Mouse (Mus musculus) megakaryocyte, embryonic 14.5 days (primary cell): Measurements from ENCODE around the gene Tpgs1. TPM values are rescaled to one million over a fixed set of nuclear protein-coding genes. Genes with fewer than 3 reads are reported as not detected.
A peak's percentile ranks its signal among the peaks of the same experiment; 100 is the strongest.

ENCODE experiments used
- H3K27me3 ChIP-seq: replicated peaks from 2 replicates; pipeline ENCODE3; 2012; ENCODE audit warnings: inconsistent platforms
- H3K36me3 ChIP-seq: replicated peaks from 2 replicates; pipeline ENCODE3; 2012; ENCODE audit warnings: low read length, inconsistent platforms, mixed read lengths
- H3K4me1 ChIP-seq: 2 replicates; pipeline ENCODE4 v1.6.1; 2012; ENCODE audit warnings: inconsistent platforms
- H3K4me3 ChIP-seq: replicated peaks from 2 replicates; pipeline ENCODE3; 2012; ENCODE audit warnings: moderate library complexity, mild to moderate bottlenecking, inconsistent platforms
- H3K9me3 ChIP-seq: 2 replicates; pipeline ENCODE4 v1.6.1; 2012; ENCODE audit warnings: inconsistent platforms
- FLI1 ChIP-seq: IDR thresholded peaks from 2 replicates; pipeline ENCODE4 v1.6.1; 2012; ENCODE audit warnings: low read length, inconsistent platforms, mixed read lengths
- GATA1 ChIP-seq: IDR thresholded peaks from 3 replicates; pipeline ENCODE4 v1.6.1; 2012; ENCODE audit warnings: mixed read lengths, low read length, inconsistent platforms, borderline replicate concordance
- polyA plus RNA-seq: library from polyadenylated mRNA; stranded (reverse); fragments of >175 nt; gene quantifications from 2 replicates; pipeline ENCODE4 v1.2.3, GENCODE M21; 2012; ENCODE audit warnings: low replicate concordance; ENCODE audit not compliant: insufficient read depth

The Tpgs1 gene
- polyA plus RNA-seq, 1 experiment = 209 TPM

- Histone ChIP-seq H3K9me3 (peaks cover 7% of the 10 kb centered on the region), H3K27me3 (no peaks in the 10 kb centered on the region), H3K36me3 (peaks cover 77% of the 10 kb centered on the region), H3K4me3 (no peak overlapping the region), H3K4me1 (peaks cover 65% of the 10 kb centered on the region)
- TF ChIP-seq FLI1 (no peak), GATA1 (no peak)
Measured at GRCm38 (mm10) chr10:79687513-79687912, 18.3 kb downstream of the Tpgs1 start.

GRCm38 (mm10) chr10:79688720-79689119 lies 19.6 kb downstream of the Tpgs1 start, which contains the start of gene Gzmm:
Gzmm (plus strand) TSS chr10:79689020.
- peaks cover 57% of the 10 kb centered on the region for H3K4me1 ChIP-seq
- H3K27me3 ChIP-seq = no peaks in the 10 kb centered on the region
- TF ChIP-seq GATA1 = no peak
- TF ChIP-seq FLI1 = no peak
- H3K4me3 ChIP-seq = peak within 1 kb of the TSS; percentile 0
- peaks cover 10% of the 10 kb centered on the region for H3K9me3 ChIP-seq
- H3K36me3 ChIP-seq = peaks cover 70% of the 10 kb centered on the region

GRCm38 (mm10) chr10:79689178-79689577 lies 20.0 kb downstream of the Tpgs1 start:
- H3K4me1 ChIP-seq = peaks cover 52% of the 10 kb centered on the region
- peaks cover 10% of the 10 kb centered on the region for H3K9me3 ChIP-seq
- H3K36me3 ChIP-seq = peaks cover 66% of the 10 kb centered on the region
- H3K4me3 ChIP-seq = no peak overlapping the region
- H3K27me3 ChIP-seq = no peaks in the 10 kb centered on the region
- TF ChIP-seq FLI1 = no peak
- no peak for TF ChIP-seq GATA1

GRCm38 (mm10) chr10:79691986-79692548 lies 22.9 kb downstream of the Tpgs1 start:
- H3K36me3 ChIP-seq = peaks cover 37% of the 10 kb centered on the region
- no peak for TF ChIP-seq GATA1
- no peak for TF ChIP-seq FLI1
- peaks cover 45% of the 10 kb centered on the region for H3K4me1 ChIP-seq
- H3K27me3 ChIP-seq = peaks cover 6% of the 10 kb centered on the region
- H3K9me3 ChIP-seq = peaks cover 10% of the 10 kb centered on the region
- H3K4me3 ChIP-seq = no peak overlapping the region

GRCm38 (mm10) chr10:79693580-79694378 lies 24.6 kb downstream of the Tpgs1 start:
- no peak for TF ChIP-seq GATA1
- no peak for TF ChIP-seq FLI1
- Histone ChIP-seq H3K4me3 (no peak overlapping the region), H3K27me3 (peaks cover 11% of the 10 kb centered on the region), H3K36me3 (peaks cover 20% of the 10 kb centered on the region), H3K9me3 (peaks cover 10% of the 10 kb centered on the region), H3K4me1 (peaks cover 36% of the 10 kb centered on the region)

GRCm38 (mm10) chr10:79694379-79694655 lies 25.1 kb downstream of the Tpgs1 start:
- Histone ChIP-seq H3K27me3 (peaks cover 11% of the 10 kb centered on the region), H3K4me1 (peaks cover 30% of the 10 kb centered on the region), H3K9me3 (peaks cover 10% of the 10 kb centered on the region), H3K36me3 (peaks cover 14% of the 10 kb centered on the region), H3K4me3 (no peak overlapping the region)
- no peak for TF ChIP-seq FLI1
- no peak for TF ChIP-seq GATA1

- TF ChIP-seq GATA1 (no peak), FLI1 (no peak)
- H3K4me1 ChIP-seq = peaks cover 26% of the 10 kb centered on the region
- H3K4me3 ChIP-seq = peak overlapping the region; percentile 29
Measured at GRCm38 (mm10) chr10:79695231-79696128, 26.3 kb downstream of the Tpgs1 start.

GRCm38 (mm10) chr10:79696129-79696651 lies 27.0 kb downstream of the Tpgs1 start:
- peaks cover 10% of the 10 kb centered on the region for H3K9me3 ChIP-seq
- no peak overlapping the region for H3K4me3 ChIP-seq
- peaks cover 33% of the 10 kb centered on the region for H3K4me1 ChIP-seq
- peaks cover 11% of the 10 kb centered on the region for H3K27me3 ChIP-seq
- H3K36me3 ChIP-seq = peaks cover 5% of the 10 kb centered on the region
- TF ChIP-seq FLI1 = no peak
- TF ChIP-seq GATA1 = no peak

More at GRCm38 (mm10) chr10:79695231-79696128, 26.3 kb downstream of the Tpgs1 start:
- Histone ChIP-seq H3K9me3 (peaks cover 10% of the 10 kb centered on the region), H3K36me3 (peaks cover 7% of the 10 kb centered on the region), H3K27me3 (peaks cover 11% of the 10 kb centered on the region)

- Histone ChIP-seq H3K36me3 (no peaks in the 10 kb centered on the region), H3K4me1 (peaks cover 34% of the 10 kb centered on the region), H3K27me3 (peaks cover 11% of the 10 kb centered on the region), H3K4me3 (no peak overlapping the region), H3K9me3 (no peaks in the 10 kb centered on the region)
- TF ChIP-seq FLI1 = no peak
- TF ChIP-seq GATA1 = no peak
Measured at GRCm38 (mm10) chr10:79697916-79698315, 28.7 kb downstream of the Tpgs1 start.
